In genomic region chr15:54070005-54070634, GRCm38 (mm10) we compare ENCODE assay signal across 9 mouse cellular contexts.
A peak's percentile ranks its signal among the peaks of the same experiment; 100 is the strongest.
DNase-seq lines count a peak whose midpoint lies in the region; ATAC-seq lines count a peak whose summit lies in the region.
"Had no signal": no experiment of that assay in that cellular context is flagged by ENCODE, and none has a peak within 500 bp of the region (broad histone marks: within the 10 kb centered on the region; RNA-seq: fewer than 3 reads in every experiment).

No protein-coding gene starts in this region.

- H3K9me3 ChIP-seq in forebrain, embryonic 13.5 days (replicated peaks), result no peaks in the 10 kb centered on the region
- no peaks in the 10 kb centered on the region for H3K9me3 ChIP-seq in hindbrain, embryonic 12.5 days (replicated peaks)

- H3K9ac ChIP-seq in forebrain, embryonic 13.5 days, result no peak overlapping the region
- H3K9ac ChIP-seq in hindbrain, embryonic 12.5 days, result no peak overlapping the region

- H3K4me1 ChIP-seq in forebrain, embryonic 13.5 days, result no peaks in the 10 kb centered on the region
- H3K4me1 ChIP-seq in hindbrain, embryonic 12.5 days, result no peaks in the 10 kb centered on the region

- DNase-seq in NIH3T3 (ENCODE audit: low read depth), result peak; percentile 92
- DNase-seq in c-Kit-positive CD71-positive TER-119-positive erythroid progenitor cells, embryonic 14.5 days (ENCODE audit: low spot score), result peak; percentile 7
- DNase-seq in layer of hippocampus, adult 8-10 months (ENCODE audit: low spot score in 2 of 2), result peak; percentile 17 to 61
- DNase-seq in lung, postnatal 14 days, result peak; percentile 70
- peak; percentile 53 for DNase-seq in retina, postnatal 7 days (ENCODE audit: low read depth, low spot score)

- H3K27me3 ChIP-seq in forebrain, embryonic 13.5 days, result no peaks in the 10 kb centered on the region
- H3K27me3 ChIP-seq in hindbrain, embryonic 12.5 days, result no peaks in the 10 kb centered on the region

- peak; percentile 94 for ATAC-seq in forebrain, embryonic 13.5 days
- ATAC-seq in hindbrain, embryonic 12.5 days (ENCODE audit: low FRiP score), result peak; percentile 84
- no peak for ATAC-seq in monocyte, adult 5-6 weeks (replicated peaks; ENCODE audit: insufficient number of reproducible peaks, low FRiP score, low TSS enrichment, poor library complexity, severe bottlenecking)

- no peak overlapping the region for H3K4me3 ChIP-seq in forebrain, embryonic 13.5 days
- H3K4me3 ChIP-seq in hindbrain, embryonic 12.5 days, result no peak overlapping the region

- H3K27ac ChIP-seq in forebrain, embryonic 13.5 days, result no peak overlapping the region
- no peak overlapping the region for H3K27ac ChIP-seq in hindbrain, embryonic 12.5 days
- H3K27ac ChIP-seq: macrophage had no signal

- no peak overlapping the region for H3K4me2 ChIP-seq in forebrain, embryonic 13.5 days
- no peak overlapping the region for H3K4me2 ChIP-seq in hindbrain, embryonic 12.5 days (replicated peaks)

- WGBS in forebrain, embryonic 13.5 days, result 43% methylated on average over 9 of the region's 9 CpGs
- 44% methylated on average over 9 of the region's 9 CpGs for WGBS in hindbrain, embryonic 12.5 days

- no peaks in the 10 kb centered on the region for H3K36me3 ChIP-seq in forebrain, embryonic 13.5 days (ENCODE audit: poor library complexity, severe bottlenecking)
- no peaks in the 10 kb centered on the region for H3K36me3 ChIP-seq in hindbrain, embryonic 12.5 days

Comparison
In these comparisons a context has a peak if more than half of its experiments do, and no peak if none do; other contexts are left out.
1. DNase-seq: peak in every context shown above with its lines; median percentile 92 in NIH3T3; 70 in lung, postnatal 14 days; 53 in retina, postnatal 7 days; 39 in layer of hippocampus, adult 8-10 months; 7 in c-Kit-positive CD71-positive TER-119-positive erythroid progenitor cells, embryonic 14.5 days.